Mouse (Mus musculus) E14TG2a.4 (cell line): ENCODE measurements around the gene Aggf1.

Experiments
- CTCF ChIP-seq: conservative IDR thresholded peaks from 2 replicates; pipeline ENCODE4 v1.5.1; 2014; ENCODE audit warnings: low read length
- NANOG ChIP-seq: IDR thresholded peaks from 2 replicates; pipeline ENCODE4 v1.6.1; 2014; ENCODE audit warnings: borderline replicate concordance, low read length, mixed read lengths
- POU5F1 ChIP-seq: IDR thresholded peaks from 2 replicates; pipeline ENCODE4 v1.6.1; 2014; ENCODE audit warnings: low read length, borderline replicate concordance

DNA sequence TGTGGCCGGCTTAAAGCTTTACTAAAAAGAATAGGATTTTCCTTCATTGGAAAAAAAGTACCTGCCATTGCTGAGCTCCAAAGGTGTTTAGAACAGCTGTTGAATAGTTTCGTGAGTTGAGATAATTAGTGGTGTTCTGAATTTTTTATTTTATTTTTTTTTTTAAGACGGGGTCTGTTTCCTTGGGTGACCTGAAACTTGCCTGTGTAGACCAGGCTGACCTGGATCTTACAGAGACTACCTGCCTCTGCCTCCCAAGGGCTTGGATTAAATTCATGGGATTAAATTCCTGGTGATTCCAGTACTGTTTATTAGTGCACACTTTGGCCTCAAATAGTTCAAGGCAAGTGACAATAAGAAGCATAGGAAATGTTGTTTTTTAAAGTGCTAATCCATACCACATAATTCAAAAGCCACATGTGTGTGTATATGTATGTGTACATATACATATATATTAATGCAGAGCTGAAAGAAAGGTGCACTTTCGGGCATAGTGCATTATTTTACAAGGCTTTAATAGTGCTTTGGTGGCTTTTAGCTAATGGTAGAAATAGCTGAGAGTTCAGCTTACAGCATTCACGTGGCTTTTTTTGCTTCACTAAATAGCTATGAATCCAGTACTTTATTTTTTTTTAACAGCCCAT, 49.1 kb downstream of the Aggf1 start:
- TF ChIP-seq CTCF (no peak), NANOG (no peak), POU5F1 (no peak)
